Mouse (Mus musculus) embryonic fibroblast, embryonic 13.5 days (primary cell): Measurements from ENCODE around the gene Ankmy2. TPM values are rescaled to one million over a fixed set of nuclear protein-coding genes. Genes with fewer than 3 reads are reported as not detected.
"Not testable (repeated sequence)": the region's sequence is repeated elsewhere in the genome, so short reads cannot be mapped to it uniquely, and the experiment has no call there.

ENCODE experiments used
- H3K27ac ChIP-seq: 2 replicates; pipeline ENCODE4 v1.5.1; 2012; ENCODE audit warnings: low read length, control low read depth, inconsistent platforms; ENCODE audit not compliant: insufficient read depth
- H3K4me1 ChIP-seq: 2 replicates; pipeline ENCODE4 v1.6.1; 2011; ENCODE audit warnings: low read length; ENCODE audit not compliant: control insufficient read depth, insufficient read depth
- H3K4me3 ChIP-seq: 2 replicates; pipeline ENCODE4 v1.5.1; 2011; ENCODE audit warnings: mild to moderate bottlenecking, control low read depth, low read length; ENCODE audit not compliant: insufficient read depth
- CTCF ChIP-seq: IDR thresholded peaks from 2 replicates; pipeline ENCODE4 v1.5.1; 2011; ENCODE audit warnings: mild to moderate bottlenecking, control low read depth, low read length, moderate library complexity, borderline replicate concordance; ENCODE audit not compliant: insufficient read depth
- POLR2A ChIP-seq: IDR thresholded peaks from 2 replicates; pipeline ENCODE4 v1.6.1; 2011; ENCODE audit warnings: low read depth, mild to moderate bottlenecking, control low read depth, low read length, moderate library complexity
- polyA plus RNA-seq: library from polyadenylated mRNA; stranded (reverse); fragments of >200 nt; gene quantifications from 2 replicates; pipeline ENCODE4 v1.2.4, GENCODE M21; 2011; ENCODE audit warnings: low read depth; ENCODE audit not compliant: missing spikeins, insufficient read length

The Ankmy2 gene
- polyA plus RNA-seq, 1 experiment, result 33.3 TPM

GRCm38 (mm10) chr12:36190343-36190742 is 33.4 kb downstream of the Ankmy2 start:
- Histone ChIP-seq H3K27ac (no peak overlapping the region), H3K4me1 (no peaks in the 10 kb centered on the region), H3K4me3 (no peak overlapping the region)
- no peak for TF ChIP-seq POLR2A
- TF ChIP-seq CTCF, result no peak

DNA sequence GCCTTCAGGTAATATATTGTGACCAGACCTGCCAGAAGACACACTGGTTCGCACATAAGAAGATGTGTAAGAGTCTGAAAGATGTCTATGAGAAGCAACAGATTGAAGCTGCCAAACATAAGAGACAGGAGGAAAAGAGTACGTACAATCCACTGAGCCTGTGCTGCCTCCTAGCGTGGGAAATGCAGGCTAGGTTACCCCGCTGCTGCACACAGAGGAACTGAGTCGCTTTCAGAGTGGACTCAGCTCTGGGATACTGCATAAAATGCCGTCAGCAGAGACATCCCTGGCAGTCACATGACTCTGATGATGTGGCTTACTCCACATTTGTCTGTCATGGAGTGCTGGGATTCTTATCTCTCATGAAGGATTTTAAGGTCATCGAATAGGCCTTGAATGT is 38.1 kb downstream of the Ankmy2 start:
- TF ChIP-seq CTCF, result no peak
- TF ChIP-seq POLR2A, result no peak
- no peak overlapping the region for H3K4me3 ChIP-seq
- H3K27ac ChIP-seq, result no peak overlapping the region
- no peaks in the 10 kb centered on the region for H3K4me1 ChIP-seq

DNA sequence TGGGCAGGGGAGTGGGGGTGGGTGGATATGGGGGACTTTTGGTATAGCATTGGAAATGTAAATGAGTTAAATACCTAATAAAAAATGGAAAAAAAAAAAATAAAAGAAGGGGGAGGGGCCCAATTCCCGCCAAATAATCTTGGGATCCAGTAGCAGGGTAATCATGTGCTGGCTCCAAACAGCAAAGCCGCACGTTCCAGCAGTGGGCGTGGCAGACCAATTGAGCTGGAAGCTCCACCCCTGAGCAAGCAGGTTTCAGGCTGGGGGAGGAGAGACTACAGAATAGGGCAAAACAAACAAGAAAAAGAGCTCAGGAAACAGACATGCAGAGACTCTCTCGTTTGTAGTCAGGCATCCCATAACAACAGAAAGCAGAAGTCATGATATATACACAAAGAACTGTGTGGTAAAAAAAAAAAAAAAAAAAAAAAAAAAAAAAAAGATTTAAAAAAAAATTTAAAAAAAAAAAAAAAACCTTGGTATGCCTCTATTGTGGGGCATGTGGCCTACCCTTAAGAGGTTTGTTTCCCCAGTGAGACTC is 48.7 kb downstream of the Ankmy2 start:
- H3K4me3 ChIP-seq, H3K4me1 ChIP-seq, H3K27ac ChIP-seq: not testable (repeated sequence)

- Histone ChIP-seq H3K27ac (no peak overlapping the region), H3K4me1 (no peaks in the 10 kb centered on the region), H3K4me3 (no peak overlapping the region)
- TF ChIP-seq POLR2A, result no peak
- TF ChIP-seq CTCF, result no peak
Observed at GRCm38 (mm10) chr12:36207072-36207799, 50.3 kb downstream of the Ankmy2 start.

DNA sequence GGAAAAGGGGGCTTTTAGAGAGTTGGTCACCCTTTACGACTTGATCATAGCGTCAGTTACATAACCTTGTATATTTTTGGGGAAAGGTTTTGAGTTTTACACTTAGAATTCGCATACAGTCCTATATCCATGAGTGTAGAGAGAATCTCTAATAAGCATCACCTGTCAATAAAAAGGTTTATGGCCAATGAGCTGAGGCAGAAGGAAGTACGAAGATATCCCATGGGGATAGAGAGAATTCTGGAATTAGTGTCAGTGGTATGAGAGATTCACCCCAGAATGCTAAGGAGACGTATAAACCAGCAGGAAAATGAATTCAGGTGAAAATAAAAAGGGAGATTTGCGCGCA is 50.9 kb downstream of the Ankmy2 start:
- TF ChIP-seq CTCF (no peak), POLR2A (no peak)
- Histone ChIP-seq H3K27ac (no peak overlapping the region), H3K4me3 (no peak overlapping the region), H3K4me1 (no peaks in the 10 kb centered on the region)

GRCm38 (mm10) chr12:36208456-36208855 is 51.5 kb downstream of the Ankmy2 start:
- TF ChIP-seq CTCF (no peak), POLR2A (no peak)
- Histone ChIP-seq H3K27ac (no peak overlapping the region), H3K4me1 (no peaks in the 10 kb centered on the region), H3K4me3 (no peak overlapping the region)

DNA sequence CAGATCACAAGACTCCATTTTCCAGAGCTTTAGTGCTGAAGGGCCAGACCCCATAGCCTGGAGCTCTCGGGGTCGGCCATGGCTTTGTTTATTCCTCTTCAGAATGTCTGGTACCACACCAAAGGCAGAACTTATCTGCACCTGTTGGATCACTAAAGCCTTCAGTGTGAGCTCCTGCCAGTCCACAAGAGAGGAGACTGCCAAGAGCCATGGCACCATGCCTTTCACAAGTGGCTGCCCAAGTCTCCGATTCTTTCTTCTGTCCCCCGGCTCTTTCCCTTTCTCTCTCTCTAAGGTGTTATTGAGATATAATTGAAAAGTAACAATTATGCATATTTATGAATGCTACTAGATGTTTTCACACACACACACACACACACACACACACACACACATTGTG is 53.2 kb downstream of the Ankmy2 start:
- Histone ChIP-seq H3K27ac (no peak overlapping the region), H3K4me1 (no peaks in the 10 kb centered on the region), H3K4me3 (no peak overlapping the region)
- no peak for TF ChIP-seq CTCF
- no peak for TF ChIP-seq POLR2A

DNA sequence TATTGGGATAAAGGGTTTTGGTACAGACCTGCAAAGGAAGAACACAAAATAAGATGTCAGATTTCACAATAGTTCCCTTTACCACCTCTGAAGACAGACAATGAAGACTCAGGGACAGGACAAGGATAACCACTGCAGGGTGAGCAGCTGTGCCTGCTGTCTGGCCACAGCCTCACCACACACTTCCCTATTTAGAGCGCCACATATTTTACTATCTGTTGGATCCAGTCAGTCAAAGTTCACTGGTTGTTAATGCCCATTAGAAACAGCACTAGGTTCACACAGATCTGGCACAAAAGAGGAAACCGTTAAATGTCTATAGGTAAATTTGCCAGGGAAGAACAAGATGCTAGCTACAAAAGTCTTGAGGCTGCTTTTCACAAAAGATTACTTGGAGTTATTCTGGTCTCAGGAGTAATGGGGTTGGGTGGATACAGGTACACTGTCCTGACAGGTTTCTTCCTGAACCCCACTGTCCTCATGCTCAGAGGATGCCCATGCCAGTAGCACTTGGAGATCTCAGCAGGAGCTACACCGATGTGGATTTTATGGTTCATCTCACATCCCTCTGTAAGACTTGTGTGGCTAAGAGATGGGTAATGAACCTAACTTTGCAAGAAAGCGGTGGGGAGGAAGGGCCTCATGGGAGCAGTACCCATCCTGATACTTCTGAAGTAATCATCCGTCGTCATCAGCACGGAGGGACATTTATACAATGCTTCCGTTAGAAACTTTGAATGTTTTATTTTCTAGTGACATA is 57.7 kb downstream of the Ankmy2 start:
- Histone ChIP-seq H3K4me3 (no peak overlapping the region), H3K27ac (no peak overlapping the region), H3K4me1 (peaks cover 4% of the 10 kb centered on the region; the same call in 1 of the 2 replicates)
- TF ChIP-seq CTCF (no peak), POLR2A (no peak)

DNA sequence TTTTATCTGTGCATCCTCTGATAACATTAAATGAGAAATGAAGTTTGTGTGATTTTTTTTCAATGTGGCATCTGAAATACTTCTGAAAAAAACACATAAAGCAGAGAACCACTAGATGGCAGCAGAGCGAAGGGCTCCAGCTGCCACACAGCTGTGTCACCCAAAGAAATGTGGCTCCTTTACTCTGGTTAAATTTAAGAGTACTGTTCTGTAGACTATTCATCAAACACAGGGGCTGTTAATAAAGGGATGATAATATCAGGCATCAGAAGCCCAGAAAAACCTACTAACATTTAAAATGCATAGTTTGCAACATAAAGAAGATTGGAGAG is 58.2 kb downstream of the Ankmy2 start:
- peaks cover 4% of the 10 kb centered on the region; the same call in 1 of the 2 replicates for H3K4me1 ChIP-seq
- no peak overlapping the region for H3K4me3 ChIP-seq
- H3K27ac ChIP-seq, result no peak overlapping the region
- TF ChIP-seq CTCF (peak; percentile 57; the same call in 1 of the 2 replicates), POLR2A (no peak)

GRCm38 (mm10) chr12:36216230-36216629 is 59.3 kb downstream of the Ankmy2 start:
- no peak overlapping the region for H3K27ac ChIP-seq
- no peak for TF ChIP-seq POLR2A
- no peak for TF ChIP-seq CTCF
- H3K4me3 ChIP-seq, result no peak overlapping the region
- H3K4me1 ChIP-seq, result peaks cover 4% of the 10 kb centered on the region; the same call in 1 of the 2 replicates
